Mouse (Mus musculus) lung, embryonic 15.5 days (tissue): ENCODE measurements around the gene Tmem150c. TPM values are rescaled to one million over a fixed set of nuclear protein-coding genes. Genes with fewer than 3 reads are reported as not detected.

Experiments used
- ATAC-seq: fragments of 200-750 bp; cut with Nextera tagmentation; 2 replicates; pipeline ENCODE4 v1.8.0; 2017; ENCODE audit warnings: moderate number of reproducible peaks, borderline replicate concordance; ENCODE audit not compliant: low FRiP score, low TSS enrichment; ENCODE audit errors: extremely low read depth
- H3K27ac ChIP-seq: fragments of 300-500 bp; sonication (generic); 2 replicates; pipeline ENCODE4 v1.5.1; 2015; ENCODE audit warnings: moderate library complexity, mild to moderate bottlenecking, inconsistent platforms
- H3K27me3 ChIP-seq: fragments of 300-500 bp; sonication (generic); 2 replicates; pipeline ENCODE4 v1.6.1; 2015; ENCODE audit warnings: inconsistent platforms
- H3K36me3 ChIP-seq: fragments of 300-500 bp; sonication (generic); 2 replicates; pipeline ENCODE4 v1.6.1; 2015; ENCODE audit warnings: inconsistent platforms
- H3K4me1 ChIP-seq: fragments of 300-500 bp; sonication (generic); 2 replicates; pipeline ENCODE4 v1.6.1; 2015; ENCODE audit warnings: inconsistent platforms
- H3K4me2 ChIP-seq: fragments of 300-500 bp; sonication (generic); 2 replicates; pipeline ENCODE4 v1.6.1; 2015; ENCODE audit warnings: inconsistent platforms, mild to moderate bottlenecking, moderate library complexity
- H3K4me3 ChIP-seq: fragments of 300-500 bp; sonication (generic); 2 replicates; pipeline ENCODE4 v1.5.1; 2015; ENCODE audit warnings: mild to moderate bottlenecking, inconsistent platforms
- H3K9ac ChIP-seq: fragments of 300-500 bp; sonication (generic); 2 replicates; pipeline ENCODE4 v1.6.1; 2015; ENCODE audit warnings: inconsistent platforms
- H3K9me3 ChIP-seq: fragments of 300-500 bp; sonication (generic); 2 replicates; pipeline ENCODE4 v1.6.1; 2016; ENCODE audit warnings: inconsistent platforms
- WGBS: fragments of 180-500 bp; shearing (Covaris S2); methylation state at CpG from one replicate; pipeline ENCODE4 v1.1.7; 2015; 5-methylcytosine and 5-hydroxymethylcytosine counted together
- polyA plus RNA-seq: library from polyadenylated mRNA; unstranded; fragments of >200 nt; fragmentation: Nextera tagmentation; extraction: Ambion mirVana; gene quantifications from 2 replicates; pipeline ENCODE4 v1.2.1, GENCODE M21; 2015

Gene Tmem150c
- polyA plus RNA-seq, 1 experiment from 2014 or later = 7.9 TPM

GRCm38 (mm10) chr5:100046096-100046495, 113.5 kb downstream of the Tmem150c start:
- H3K9ac ChIP-seq = no peak overlapping the region
- no peaks in the 10 kb centered on the region for H3K9me3 ChIP-seq
- H3K36me3 ChIP-seq = no peaks in the 10 kb centered on the region
- WGBS = 83% methylated on average over 3 of the region's 3 CpGs
- no peak for ATAC-seq
- H3K4me1 ChIP-seq = peaks cover 47% of the 10 kb centered on the region
- no peaks in the 10 kb centered on the region for H3K27me3 ChIP-seq
- no peak overlapping the region for H3K4me3 ChIP-seq
- H3K27ac ChIP-seq = no peak overlapping the region
- H3K4me2 ChIP-seq = no peak overlapping the region

DNA sequence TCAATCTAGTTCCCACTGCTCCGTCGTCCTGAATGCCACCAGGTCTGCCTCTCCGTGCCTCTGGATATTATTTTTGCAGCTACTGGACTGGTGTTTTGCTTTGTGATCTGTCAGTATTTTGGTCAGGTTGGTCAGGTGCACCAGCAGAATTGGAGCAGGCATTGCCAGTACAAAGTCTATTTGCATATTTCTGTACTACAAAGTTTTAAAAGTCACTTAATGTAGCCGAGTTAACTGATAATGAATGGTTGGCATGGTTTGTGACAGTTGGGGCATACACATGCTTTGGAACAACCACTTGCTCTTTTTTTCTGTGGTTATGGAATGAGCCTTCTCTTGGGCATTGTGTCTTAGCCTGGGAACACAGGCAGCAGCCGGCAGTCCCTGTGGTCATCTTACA, 115.0 kb downstream of the Tmem150c start:
- Histone ChIP-seq H3K4me2 (no peak overlapping the region), H3K9ac (no peak overlapping the region), H3K4me1 (peaks cover 52% of the 10 kb centered on the region), H3K4me3 (no peak overlapping the region), H3K27ac (no peak overlapping the region), H3K27me3 (no peaks in the 10 kb centered on the region), H3K36me3 (no peaks in the 10 kb centered on the region), H3K9me3 (no peaks in the 10 kb centered on the region)
- no peak for ATAC-seq
- 64% methylated on average over 5 of the region's 5 CpGs for WGBS

DNA sequence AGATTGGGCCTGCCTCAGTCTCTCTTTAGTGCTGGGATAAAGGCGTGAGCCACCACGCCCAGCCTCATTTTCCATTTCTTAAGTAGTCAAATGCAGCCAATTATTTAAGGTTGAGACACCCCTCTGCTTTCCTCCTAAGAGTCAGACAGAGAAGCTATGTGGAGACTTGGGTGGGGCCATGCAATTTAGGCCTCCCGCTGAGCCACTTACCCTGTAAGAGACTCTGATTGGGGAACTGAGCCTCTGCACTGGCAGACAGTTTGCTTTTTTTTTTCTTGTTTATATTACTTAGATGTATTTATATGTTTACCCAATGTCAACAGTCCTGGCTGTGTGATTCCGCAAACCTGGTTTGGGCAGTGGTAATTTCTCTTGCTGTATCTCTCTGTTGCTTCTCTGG, 115.6 kb downstream of the Tmem150c start:
- 77% methylated on average over 4 of the region's 4 CpGs for WGBS
- Histone ChIP-seq H3K27ac (no peak overlapping the region), H3K9ac (no peak overlapping the region), H3K27me3 (no peaks in the 10 kb centered on the region), H3K4me1 (peaks cover 49% of the 10 kb centered on the region), H3K9me3 (no peaks in the 10 kb centered on the region), H3K4me2 (no peak overlapping the region), H3K4me3 (no peak overlapping the region), H3K36me3 (no peaks in the 10 kb centered on the region)
- ATAC-seq = no peak

- 48% methylated on average over 5 of the region's 5 CpGs for WGBS
- H3K4me1 ChIP-seq = peaks cover 46% of the 10 kb centered on the region
- H3K9me3 ChIP-seq = no peaks in the 10 kb centered on the region
- no peak overlapping the region for H3K4me2 ChIP-seq
- H3K4me3 ChIP-seq = no peak overlapping the region
- no peak overlapping the region for H3K9ac ChIP-seq
- ATAC-seq = no peak
- no peaks in the 10 kb centered on the region for H3K36me3 ChIP-seq
- no peak overlapping the region for H3K27ac ChIP-seq
- no peaks in the 10 kb centered on the region for H3K27me3 ChIP-seq
Observed at GRCm38 (mm10) chr5:100043361-100043760, 116.2 kb downstream of the Tmem150c start.

DNA sequence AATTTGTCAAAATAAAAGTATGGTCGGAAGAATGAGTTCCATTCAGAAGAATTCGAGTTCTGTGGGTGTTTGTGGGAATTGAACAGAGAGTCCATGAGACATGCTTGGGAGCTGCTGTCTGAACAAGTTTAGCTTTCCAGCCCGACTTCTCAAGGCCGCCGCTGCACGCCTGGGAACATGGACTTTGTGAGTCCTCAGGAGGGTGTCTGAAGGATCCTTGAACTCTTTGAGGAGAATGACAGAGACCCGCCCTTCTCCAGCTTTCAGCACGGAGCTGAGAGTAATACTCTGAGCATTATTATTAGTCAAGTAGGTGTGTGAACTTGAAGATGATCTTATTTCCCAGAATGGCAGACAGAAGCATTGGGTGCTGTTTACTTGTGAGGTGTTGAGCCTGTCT, 117.1 kb downstream of the Tmem150c start:
- H3K4me2 ChIP-seq = no peak overlapping the region
- H3K4me3 ChIP-seq = no peak overlapping the region
- no peaks in the 10 kb centered on the region for H3K27me3 ChIP-seq
- 75% methylated on average over 8 of the region's 8 CpGs for WGBS
- H3K4me1 ChIP-seq = peaks cover 39% of the 10 kb centered on the region
- no peak overlapping the region for H3K9ac ChIP-seq
- no peak overlapping the region for H3K27ac ChIP-seq
- no peak for ATAC-seq
- H3K9me3 ChIP-seq = no peaks in the 10 kb centered on the region
- H3K36me3 ChIP-seq = no peaks in the 10 kb centered on the region; the same call in 1 of the 2 replicates

GRCm38 (mm10) chr5:100041272-100041671, 118.3 kb downstream of the Tmem150c start:
- Histone ChIP-seq H3K27me3 (no peaks in the 10 kb centered on the region), H3K9me3 (no peaks in the 10 kb centered on the region), H3K4me2 (peak overlapping the region; percentile 83), H3K4me3 (no peak overlapping the region), H3K4me1 (peaks cover 43% of the 10 kb centered on the region), H3K9ac (no peak overlapping the region), H3K36me3 (peaks cover 9% of the 10 kb centered on the region; the same call in 1 of the 2 replicates), H3K27ac (no peak overlapping the region)
- 87% methylated on average over 4 of the region's 4 CpGs for WGBS
- no peak for ATAC-seq

DNA sequence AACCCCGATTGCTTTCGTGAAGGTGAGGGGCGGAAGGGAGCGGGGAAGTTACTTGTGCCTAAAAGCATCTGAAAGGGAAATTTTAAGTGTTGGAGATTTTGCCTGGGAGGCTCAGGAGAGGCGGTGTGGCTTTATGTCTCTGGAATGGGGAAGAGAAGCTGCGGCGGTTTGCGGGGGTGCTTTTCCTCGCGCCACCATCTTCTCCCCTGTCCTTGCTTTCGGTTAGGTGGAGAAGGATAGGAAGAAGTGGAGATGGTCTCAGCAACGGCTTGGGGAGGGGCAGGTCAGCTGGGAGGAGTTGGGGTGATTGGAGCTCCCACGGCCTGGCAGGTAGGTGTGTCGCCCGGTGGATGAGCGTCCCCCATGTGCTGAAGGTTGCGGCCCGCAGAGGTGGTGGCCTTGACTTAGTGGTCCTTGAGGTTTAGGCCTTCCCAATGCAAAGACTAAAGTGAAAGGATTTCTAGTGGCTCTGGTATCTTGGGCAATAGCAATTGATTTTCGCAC, 119.3 kb downstream of the Tmem150c start:
- H3K27me3 ChIP-seq = no peaks in the 10 kb centered on the region
- peak overlapping the region; percentile 99 for H3K27ac ChIP-seq
- H3K36me3 ChIP-seq = peaks cover 17% of the 10 kb centered on the region; the same call in 1 of the 2 replicates
- H3K9me3 ChIP-seq = no peaks in the 10 kb centered on the region
- no peak for ATAC-seq
- 1% methylated on average over 19 of the region's 19 CpGs for WGBS
- peaks cover 47% of the 10 kb centered on the region for H3K4me1 ChIP-seq
- peak overlapping the region; percentile 99 for H3K9ac ChIP-seq
- peak overlapping the region; percentile 98 for H3K4me3 ChIP-seq
- peak overlapping the region; percentile 83 for H3K4me2 ChIP-seq

GRCm38 (mm10) chr5:100039602-100040142, 119.9 kb downstream of the Tmem150c start, which contains the start of the genes Hnrnpdl and Enoph1:
TSS of gene Hnrnpdl (minus strand) at chr5:100039664.
TSS of gene Enoph1 (plus strand) at chr5:100039985.
- peak within 1 kb of the TSS; percentile 99 for H3K9ac ChIP-seq
- H3K36me3 ChIP-seq = peaks cover 22% of the 10 kb centered on the region
- no peaks in the 10 kb centered on the region for H3K9me3 ChIP-seq
- H3K4me3 ChIP-seq = peak within 1 kb of the TSS; percentile 98
- WGBS = under 1% methylated on average over 52 of the region's 57 CpGs
- peak within 1 kb of the TSS; percentile 83 for H3K4me2 ChIP-seq
- ATAC-seq = peak; percentile 87
- H3K4me1 ChIP-seq = peaks cover 45% of the 10 kb centered on the region
- H3K27me3 ChIP-seq = no peaks in the 10 kb centered on the region
- H3K27ac ChIP-seq = peak within 1 kb of the TSS; percentile 99

- ATAC-seq = peak; percentile 84
- H3K27me3 ChIP-seq = no peaks in the 10 kb centered on the region
- peaks cover 29% of the 10 kb centered on the region for H3K36me3 ChIP-seq
- no peaks in the 10 kb centered on the region for H3K9me3 ChIP-seq
- peaks cover 38% of the 10 kb centered on the region for H3K4me1 ChIP-seq
- peak overlapping the region; percentile 98 for H3K4me3 ChIP-seq
- WGBS = under 1% methylated on average over 112 of the region's 113 CpGs
- peak overlapping the region; percentile 99 for H3K27ac ChIP-seq
- peak overlapping the region; percentile 83 for H3K4me2 ChIP-seq
- peak overlapping the region; percentile 99 for H3K9ac ChIP-seq
Observed at GRCm38 (mm10) chr5:100038714-100039601, 120.7 kb downstream of the Tmem150c start.

DNA sequence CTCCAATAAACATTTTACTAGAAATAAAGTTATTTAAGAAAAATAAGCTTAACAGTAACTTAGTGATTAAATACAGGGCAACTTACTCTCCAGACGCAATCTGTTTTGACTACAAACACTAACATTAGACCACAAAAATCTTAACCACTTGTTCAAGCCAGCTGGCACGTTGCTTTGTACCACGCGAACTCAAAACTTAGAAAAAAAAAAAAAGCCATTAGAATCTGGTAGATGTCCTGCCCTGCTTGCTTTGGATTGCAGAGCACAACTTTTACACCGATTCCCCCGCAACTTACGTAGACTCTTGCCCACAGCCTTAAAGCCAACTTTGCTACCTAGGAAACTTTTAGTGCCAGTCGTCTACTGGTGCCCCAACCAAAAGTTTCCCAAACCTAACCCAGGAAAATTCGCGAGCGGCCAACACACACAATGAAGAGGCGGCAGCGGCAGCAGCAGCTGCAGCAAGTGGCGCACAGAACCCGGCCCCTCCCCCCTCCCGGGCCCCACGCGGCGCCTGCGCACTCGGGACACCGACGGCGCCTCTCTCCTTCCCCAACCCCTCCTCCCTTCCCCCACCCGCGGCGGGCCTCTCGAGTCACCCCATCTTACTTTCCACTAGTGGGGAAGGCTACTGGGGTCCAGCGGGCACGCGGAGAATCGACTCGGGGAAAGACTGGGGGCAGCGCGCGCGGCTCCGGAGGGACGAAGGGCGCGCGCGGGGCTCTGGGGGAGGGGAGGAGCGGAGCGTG, 121.5 kb downstream of the Tmem150c start:
- H3K4me2 ChIP-seq = peak overlapping the region; percentile 83
- no peaks in the 10 kb centered on the region for H3K27me3 ChIP-seq
- no peaks in the 10 kb centered on the region for H3K9me3 ChIP-seq
- H3K4me1 ChIP-seq = peaks cover 30% of the 10 kb centered on the region
- peak; percentile 40 for ATAC-seq
- peak overlapping the region; percentile 99 for H3K9ac ChIP-seq
- peak overlapping the region; percentile 99 for H3K27ac ChIP-seq
- peaks cover 36% of the 10 kb centered on the region for H3K36me3 ChIP-seq
- H3K4me3 ChIP-seq = peak overlapping the region; percentile 98
- WGBS = under 1% methylated on average over 36 of the region's 45 CpGs

GRCm38 (mm10) chr5:100036681-100037080, 122.9 kb downstream of the Tmem150c start:
- H3K27ac ChIP-seq = no peak overlapping the region
- 7% methylated on average over 7 of the region's 7 CpGs for WGBS
- peaks cover 27% of the 10 kb centered on the region for H3K4me1 ChIP-seq
- H3K4me3 ChIP-seq = peak overlapping the region; percentile 98
- H3K36me3 ChIP-seq = peaks cover 49% of the 10 kb centered on the region
- ATAC-seq = no peak
- peak overlapping the region; percentile 99 for H3K9ac ChIP-seq
- H3K9me3 ChIP-seq = no peaks in the 10 kb centered on the region
- H3K27me3 ChIP-seq = no peaks in the 10 kb centered on the region
- H3K4me2 ChIP-seq = peak overlapping the region; percentile 83
